Comparison of ENCODE assay signal across 7 mouse cellular contexts in genomic region chr6:126534531-126535207, GRCm38 (mm10). TPM values are rescaled to one million over a fixed set of nuclear protein-coding genes. Genes with fewer than 3 reads are reported as not detected.
DNase-seq lines count a peak whose midpoint lies in the region; ATAC-seq and TF ChIP-seq lines count a peak whose summit lies in the region.

No protein-coding gene starts in this region.

- H3K4me1 ChIP-seq in lung, postnatal 0 days (ENCODE audit: insufficient read depth, low read depth, low read length) = no peaks in the 10 kb centered on the region
- peaks cover 44% of the 10 kb centered on the region for H3K4me1 ChIP-seq in heart, embryonic 12.5 days (replicated peaks)
- H3K4me1 ChIP-seq in limb, embryonic 15.5 days = peaks cover 20% of the 10 kb centered on the region

- TF ChIP-seq EP300 in lung, postnatal 0 days (IDR thresholded peaks at IDR 0.05) = no peak

- no peak overlapping the region for H3K9ac ChIP-seq in lung, postnatal 0 days (replicated peaks; ENCODE audit: low read depth)
- peak overlapping the region; percentile 61 for H3K9ac ChIP-seq in heart, embryonic 12.5 days
- H3K9ac ChIP-seq in limb, embryonic 15.5 days = peak overlapping the region; percentile 14; the same call in 1 of the 2 replicates

- no peak for DNase-seq in lung, postnatal 0 days (ENCODE audit: low spot score)
- DNase-seq in lung, postnatal 25 days (ENCODE audit: low spot score) = no peak
- DNase-seq in spleen, adult 12 weeks (ENCODE audit: low spot score) = no peak
- no peak for DNase-seq in frontal cortex, postnatal 10 days (ENCODE audit: low spot score in 2 of 2)
- no peak for DNase-seq in cerebellum, adult 9-11 months

- WGBS in lung, postnatal 0 days = 15% methylated on average over 31 of the region's 31 CpGs
- WGBS in heart, embryonic 12.5 days = 8% methylated on average over 31 of the region's 31 CpGs
- WGBS in limb, embryonic 15.5 days = 17% methylated on average over 31 of the region's 31 CpGs

- no peaks in the 10 kb centered on the region for H3K9me3 ChIP-seq in lung, postnatal 0 days (ENCODE audit: low read length)
- H3K9me3 ChIP-seq in heart, embryonic 12.5 days (replicated peaks) = no peaks in the 10 kb centered on the region
- H3K9me3 ChIP-seq in limb, embryonic 15.5 days = no peaks in the 10 kb centered on the region

- no peak for TF ChIP-seq CTCF in lung, postnatal 0 days (IDR thresholded peaks at IDR 0.05)

- H3K27me3 ChIP-seq in lung, postnatal 0 days (replicated peaks; ENCODE audit: insufficient read depth, low read length) = no peaks in the 10 kb centered on the region; the same call in 1 of the 2 replicates
- peaks cover 18% of the 10 kb centered on the region; the same call in 1 of the 2 replicates for H3K27me3 ChIP-seq in heart, embryonic 12.5 days (replicated peaks)
- H3K27me3 ChIP-seq in limb, embryonic 15.5 days = peaks cover 20% of the 10 kb centered on the region

- H3K36me3 ChIP-seq in lung, postnatal 0 days (ENCODE audit: insufficient read depth, low read length) = no peaks in the 10 kb centered on the region
- no peaks in the 10 kb centered on the region for H3K36me3 ChIP-seq in heart, embryonic 12.5 days
- no peaks in the 10 kb centered on the region for H3K36me3 ChIP-seq in limb, embryonic 15.5 days

- H3K27ac ChIP-seq in lung, postnatal 0 days (ENCODE audit: low read length) = no peak overlapping the region
- H3K27ac ChIP-seq in heart, embryonic 12.5 days (ENCODE audit: poor library complexity, severe bottlenecking) = peak overlapping the region; percentile 67
- peak overlapping the region; percentile 27; the same call in 1 of the 2 replicates for H3K27ac ChIP-seq in limb, embryonic 15.5 days

- no peak overlapping the region; the same call in 1 of the 2 replicates for H3K4me3 ChIP-seq in lung, postnatal 0 days (ENCODE audit: low read depth, low read length)
- peak overlapping the region; percentile 46 for H3K4me3 ChIP-seq in heart, embryonic 12.5 days
- H3K4me3 ChIP-seq in limb, embryonic 15.5 days = peak overlapping the region; percentile 30

- H3K4me2 ChIP-seq in lung, postnatal 0 days (replicated peaks; ENCODE audit: low read depth, low read length) = peak overlapping the region; percentile 32; the same call in 1 of the 2 replicates
- peak overlapping the region; percentile 78 for H3K4me2 ChIP-seq in heart, embryonic 12.5 days
- H3K4me2 ChIP-seq in limb, embryonic 15.5 days = peak overlapping the region; percentile 62

- ATAC-seq in lung, postnatal 0 days = 0 out of 2 replicates have a peak, but pooled peaks have one; percentile 4
- ATAC-seq in heart, embryonic 12.5 days (ENCODE audit: insufficient number of reproducible peaks, low FRiP score) = no peak
- no peak for ATAC-seq in limb, embryonic 15.5 days (ENCODE audit: insufficient number of reproducible peaks, low FRiP score, low TSS enrichment, low read depth)

RNA-seq across cellular contexts. Expression of gene Kcna5, which starts 0.5 kb away (rescaled TPM):
- 1.5 TPM in 2 replicates for polyA plus RNA-seq in lung, postnatal 0 days (2015; fragmentation: Nextera tagmentation; extraction: Ambion mirVana)
- 7.2 and 9.0 TPM in 2 replicates for polyA plus RNA-seq in heart, embryonic 12.5 days (2016; fragmentation: Nextera tagmentation; extraction: Ambion mirVana)
- 4.2 and 4.7 TPM in 2 replicates for polyA plus RNA-seq in limb, embryonic 15.5 days (2015; fragmentation: Nextera tagmentation; extraction: Ambion mirVana)
